Mouse (Mus musculus) heart, postnatal 0 days (tissue): ENCODE measurements around the gene Wbp1l.

Experiments used
- CTCF ChIP-seq: IDR thresholded peaks from 2 replicates; pipeline ENCODE4 v1.5.1; 2016; ENCODE audit warnings: antibody characterized with exemption, control low read depth, low read depth
- EP300 ChIP-seq: IDR thresholded peaks from 2 replicates; pipeline ENCODE4 v1.6.1; 2016; ENCODE audit warnings: antibody characterized with exemption, low read depth

DNA sequence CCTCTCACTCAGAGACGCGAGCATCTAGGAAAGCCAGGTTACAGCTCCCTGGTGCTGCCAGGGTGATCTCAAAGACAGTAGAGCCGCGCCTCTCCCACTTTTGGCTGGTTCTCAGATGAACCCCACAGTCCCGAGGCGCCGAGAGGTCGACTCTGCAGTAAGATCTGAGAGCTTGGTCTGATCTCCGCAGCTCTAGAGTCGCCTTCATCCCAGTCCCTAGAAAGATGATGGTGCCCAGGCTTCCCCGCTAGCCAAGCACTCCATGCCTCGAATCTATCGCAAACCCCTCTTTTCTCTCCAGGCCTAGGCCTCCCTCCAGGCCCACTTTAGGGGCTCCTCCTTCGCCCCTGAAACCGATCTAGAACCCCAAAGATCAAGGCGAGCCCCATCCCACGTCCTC lies 26.3 kb upstream of the Wbp1l start:
- TF ChIP-seq CTCF, result no peak
- TF ChIP-seq EP300, result no peak; the same call in 1 of the 2 replicates
